Mouse (Mus musculus): ENCODE measurements at regions not wholly inside any gene's neighbourhood (a gene's known extent, or its start where the extent isn't known, plus 50 kb on each side); places are given as distances from the start of the nearest gene placed in this dataset.

DNA sequence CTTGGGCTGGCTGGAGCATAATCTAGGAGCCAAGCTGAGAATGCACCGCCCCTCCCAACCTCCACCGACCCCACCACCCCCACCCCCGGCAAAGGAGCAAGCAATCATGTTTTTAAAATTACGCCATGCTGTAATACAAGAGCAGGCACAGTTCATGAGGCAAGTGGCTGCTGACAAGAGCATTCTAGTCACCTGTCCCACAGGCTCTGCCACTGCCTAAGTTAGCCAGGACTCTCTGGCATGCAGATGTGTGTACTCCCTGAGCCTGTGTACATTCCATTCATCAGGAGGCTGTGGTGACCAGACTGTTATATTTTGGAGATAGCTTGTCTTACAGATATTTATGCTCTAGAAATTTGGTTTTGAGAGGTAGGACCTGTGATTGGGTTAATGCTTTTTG is 520.8 kb upstream of the Pdzrn3 start:
- no peak for TF ChIP-seq CTCF (IDR thresholded peaks at IDR 0.05; ENCODE audit: control insufficient read depth, insufficient read depth, insufficient read length)
- no peak for TF ChIP-seq MYOG (IDR thresholded peaks at IDR 0.05; ENCODE audit: control insufficient read depth, extremely low read depth, insufficient read length)
- TF ChIP-seq CEBPB (IDR thresholded peaks at IDR 0.05; ENCODE audit: low read depth), result no peak
- no peak for TF ChIP-seq MYOD1 (IDR thresholded peaks at IDR 0.05; ENCODE audit: control insufficient read depth, insufficient read length, low read depth)
- no peak for TF ChIP-seq MAX (IDR thresholded peaks at IDR 0.05)
